Mouse (Mus musculus): ENCODE measurements around the gene Prok1. TPM values are rescaled to one million over a fixed set of nuclear protein-coding genes. Genes with fewer than 3 reads are reported as not detected.
A peak's percentile ranks its signal among the peaks of the same experiment; 100 is the strongest.

Prok1 gene
- polyA plus RNA-seq, 1 experiment from 2014 or later = 0.14 TPM

DNA sequence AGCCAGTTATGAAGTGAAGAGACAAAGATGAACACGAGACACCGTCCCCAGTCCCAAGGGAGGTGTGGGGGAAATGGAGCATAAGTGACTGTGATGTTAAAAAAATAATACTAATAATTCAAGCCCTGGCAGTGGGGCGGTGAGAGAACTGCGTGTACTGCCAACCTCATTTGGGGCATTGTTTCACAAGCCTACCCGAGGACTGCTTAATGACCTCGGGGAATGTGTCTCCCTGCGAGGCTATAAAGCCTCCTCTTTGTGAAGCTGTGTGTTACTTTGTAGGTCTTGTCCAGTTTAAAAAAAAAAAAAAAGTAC is 22.3 kb upstream of the Prok1 start:
- H3K27ac ChIP-seq (ENCODE audit: low read length) = no peak overlapping the region
- no peak overlapping the region for H3K9ac ChIP-seq (replicated peaks; ENCODE audit: low read length)
- H3K4me2 ChIP-seq (replicated peaks; ENCODE audit: low read depth, low read length) = no peak overlapping the region
- no peaks in the 10 kb centered on the region for H3K9me3 ChIP-seq (ENCODE audit: low read length)
- no peak overlapping the region for H3K4me3 ChIP-seq (ENCODE audit: low read length)
- H3K27me3 ChIP-seq (ENCODE audit: insufficient read depth, low read length) = no peaks in the 10 kb centered on the region
- no peak for ATAC-seq (ENCODE audit: low FRiP score, low TSS enrichment)
- H3K36me3 ChIP-seq (ENCODE audit: insufficient read depth, low read length) = no peaks in the 10 kb centered on the region
- H3K4me1 ChIP-seq (ENCODE audit: insufficient read depth, low read length) = no peaks in the 10 kb centered on the region
- 23% methylated on average over 7 of the region's 7 CpGs for WGBS

- no peaks in the 10 kb centered on the region for H3K36me3 ChIP-seq (ENCODE audit: insufficient read depth, low read length)
- H3K9me3 ChIP-seq (ENCODE audit: low read length) = no peaks in the 10 kb centered on the region
- ATAC-seq (ENCODE audit: low FRiP score, low TSS enrichment) = peak; percentile 59; the same call in 1 of the 2 replicates
- H3K9ac ChIP-seq (replicated peaks; ENCODE audit: low read length) = no peak overlapping the region
- no peak overlapping the region for H3K4me2 ChIP-seq (replicated peaks; ENCODE audit: low read depth, low read length)
- H3K4me1 ChIP-seq (ENCODE audit: insufficient read depth, low read length) = no peaks in the 10 kb centered on the region
- no peak overlapping the region for H3K4me3 ChIP-seq (ENCODE audit: low read length)
- no peak overlapping the region for H3K27ac ChIP-seq (ENCODE audit: low read length)
- WGBS = 33% methylated on average over 8 of the region's 8 CpGs
- no peaks in the 10 kb centered on the region for H3K27me3 ChIP-seq (ENCODE audit: insufficient read depth, low read length)
These were observed 21.7 kb upstream of the Prok1 start for GRCm38 (mm10) chr3:107260956-107261850.

- no peak overlapping the region for H3K9ac ChIP-seq (replicated peaks; ENCODE audit: low read length)
- WGBS = 61% methylated on average over 5 of the region's 5 CpGs
- no peak overlapping the region for H3K4me2 ChIP-seq (replicated peaks; ENCODE audit: low read depth, low read length)
- no peak overlapping the region for H3K27ac ChIP-seq (ENCODE audit: low read length)
- H3K36me3 ChIP-seq (ENCODE audit: insufficient read depth, low read length) = no peaks in the 10 kb centered on the region
- no peak for ATAC-seq (ENCODE audit: low FRiP score, low TSS enrichment)
- no peak overlapping the region for H3K4me3 ChIP-seq (ENCODE audit: low read length)
- H3K4me1 ChIP-seq (ENCODE audit: insufficient read depth, low read length) = no peaks in the 10 kb centered on the region
- no peaks in the 10 kb centered on the region for H3K9me3 ChIP-seq (ENCODE audit: low read length)
- H3K27me3 ChIP-seq (ENCODE audit: insufficient read depth, low read length) = no peaks in the 10 kb centered on the region
These were observed 18.4 kb upstream of the Prok1 start for GRCm38 (mm10) chr3:107257924-107258323.

DNA sequence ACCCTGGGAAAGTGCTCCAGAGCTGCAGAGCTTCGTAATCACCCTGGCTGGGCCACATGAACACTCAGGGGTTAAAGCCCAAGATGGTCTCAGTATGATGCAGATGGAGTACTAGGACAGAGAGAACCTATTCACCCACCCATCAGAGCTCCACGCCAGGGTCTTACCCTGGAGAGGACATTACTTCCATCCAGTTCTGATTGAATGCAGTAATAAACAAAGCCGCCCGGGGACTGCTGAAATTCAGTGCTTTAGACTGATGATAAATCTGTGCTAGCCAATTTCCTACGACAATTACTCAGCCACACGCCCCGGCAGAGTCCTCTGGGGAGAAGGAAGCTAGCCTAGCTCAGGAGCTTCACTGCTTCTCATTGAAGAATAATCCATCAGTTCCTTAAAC is 17.2 kb upstream of the Prok1 start:
- Histone ChIP-seq H3K4me2 (replicated peaks; ENCODE audit: low read depth, low read length) (no peak overlapping the region), H3K4me3 (ENCODE audit: low read length) (no peak overlapping the region), H3K27me3 (ENCODE audit: insufficient read depth, low read length) (no peaks in the 10 kb centered on the region), H3K27ac (ENCODE audit: low read length) (no peak overlapping the region), H3K4me1 (ENCODE audit: insufficient read depth, low read length) (no peaks in the 10 kb centered on the region), H3K9ac (replicated peaks; ENCODE audit: low read length) (no peak overlapping the region), H3K36me3 (ENCODE audit: insufficient read depth, low read length) (no peaks in the 10 kb centered on the region), H3K9me3 (ENCODE audit: low read length) (no peaks in the 10 kb centered on the region)
- no peak for ATAC-seq (ENCODE audit: low FRiP score, low TSS enrichment)
- WGBS = 43% methylated on average over 7 of the region's 7 CpGs

GRCm38 (mm10) chr3:107255992-107256391 is 16.5 kb upstream of the Prok1 start:
- WGBS = 80% methylated on average over 3 of the region's 3 CpGs
- no peak for ATAC-seq (ENCODE audit: low FRiP score, low TSS enrichment)

DNA sequence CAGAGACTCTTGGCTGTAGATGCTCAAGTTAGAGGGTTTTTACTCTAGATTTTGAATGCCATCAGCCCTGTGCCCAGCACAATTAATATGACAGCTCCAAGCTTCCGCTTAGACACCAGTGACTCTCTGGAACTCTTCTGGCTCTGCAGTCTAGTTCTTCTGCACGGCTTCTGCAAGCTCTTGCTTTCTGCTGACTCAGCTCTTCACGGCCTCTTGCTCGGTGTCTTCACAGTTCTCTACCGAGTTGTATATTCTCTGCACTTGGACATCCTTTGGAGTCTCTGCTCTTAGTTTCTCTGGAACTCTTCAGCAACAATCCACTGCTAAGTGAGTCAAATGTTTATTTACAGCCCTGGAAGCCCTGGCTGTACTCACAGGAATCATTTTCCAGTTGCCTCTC is 14.4 kb upstream of the Prok1 start:
- no peak for ATAC-seq (ENCODE audit: low FRiP score, low TSS enrichment)
- H3K9me3 ChIP-seq (ENCODE audit: low read length) = no peaks in the 10 kb centered on the region
- no peaks in the 10 kb centered on the region for H3K27me3 ChIP-seq (ENCODE audit: insufficient read depth, low read length)
- H3K36me3 ChIP-seq (ENCODE audit: insufficient read depth, low read length) = no peaks in the 10 kb centered on the region
- H3K9ac ChIP-seq (replicated peaks; ENCODE audit: low read length) = no peak overlapping the region
- H3K4me2 ChIP-seq (replicated peaks; ENCODE audit: low read depth, low read length) = no peak overlapping the region
- WGBS = 70% methylated on average over 5 of the region's 5 CpGs
- H3K4me1 ChIP-seq (ENCODE audit: insufficient read depth, low read length) = no peaks in the 10 kb centered on the region
- no peak overlapping the region for H3K4me3 ChIP-seq (ENCODE audit: low read length)
- no peak overlapping the region for H3K27ac ChIP-seq (ENCODE audit: low read length)

More at GRCm38 (mm10) chr3:107255992-107256391, 16.5 kb upstream of the Prok1 start:
- Histone ChIP-seq H3K4me2 (replicated peaks; ENCODE audit: low read depth, low read length) (no peak overlapping the region), H3K9me3 (ENCODE audit: low read length) (no peaks in the 10 kb centered on the region), H3K27ac (ENCODE audit: low read length) (no peak overlapping the region), H3K4me3 (ENCODE audit: low read length) (no peak overlapping the region), H3K27me3 (ENCODE audit: insufficient read depth, low read length) (no peaks in the 10 kb centered on the region), H3K4me1 (ENCODE audit: insufficient read depth, low read length) (no peaks in the 10 kb centered on the region), H3K9ac (replicated peaks; ENCODE audit: low read length) (no peak overlapping the region), H3K36me3 (ENCODE audit: insufficient read depth, low read length) (no peaks in the 10 kb centered on the region)

- Histone ChIP-seq H3K27me3 (ENCODE audit: insufficient read depth, low read length) (no peaks in the 10 kb centered on the region), H3K9me3 (ENCODE audit: low read length) (no peaks in the 10 kb centered on the region), H3K4me3 (ENCODE audit: low read length) (no peak overlapping the region), H3K27ac (ENCODE audit: low read length) (peak overlapping the region; percentile 57; the same call in 1 of the 2 replicates), H3K4me1 (ENCODE audit: insufficient read depth, low read length) (no peaks in the 10 kb centered on the region), H3K36me3 (ENCODE audit: insufficient read depth, low read length) (no peaks in the 10 kb centered on the region), H3K9ac (replicated peaks; ENCODE audit: low read length) (no peak overlapping the region), H3K4me2 (replicated peaks; ENCODE audit: low read depth, low read length) (no peak overlapping the region)
- 0 out of 2 replicates have a peak, but pooled peaks have one; percentile 49 for ATAC-seq (ENCODE audit: low FRiP score, low TSS enrichment)
- WGBS = 60% methylated on average over 4 of the region's 4 CpGs
These were observed 12.5 kb upstream of the Prok1 start for GRCm38 (mm10) chr3:107252035-107252434.

GRCm38 (mm10) chr3:107250320-107250719 is 10.8 kb upstream of the Prok1 start:
- Histone ChIP-seq H3K4me1 (ENCODE audit: insufficient read depth, low read length) (no peaks in the 10 kb centered on the region), H3K4me3 (ENCODE audit: low read length) (no peak overlapping the region), H3K27ac (ENCODE audit: low read length) (no peak overlapping the region), H3K36me3 (ENCODE audit: insufficient read depth, low read length) (no peaks in the 10 kb centered on the region), H3K4me2 (replicated peaks; ENCODE audit: low read depth, low read length) (no peak overlapping the region), H3K9ac (replicated peaks; ENCODE audit: low read length) (no peak overlapping the region), H3K9me3 (ENCODE audit: low read length) (no peaks in the 10 kb centered on the region), H3K27me3 (ENCODE audit: insufficient read depth, low read length) (no peaks in the 10 kb centered on the region)
- no peak for ATAC-seq (ENCODE audit: low FRiP score, low TSS enrichment)
- 30% methylated on average over 2 of the region's 2 CpGs for WGBS

DNA sequence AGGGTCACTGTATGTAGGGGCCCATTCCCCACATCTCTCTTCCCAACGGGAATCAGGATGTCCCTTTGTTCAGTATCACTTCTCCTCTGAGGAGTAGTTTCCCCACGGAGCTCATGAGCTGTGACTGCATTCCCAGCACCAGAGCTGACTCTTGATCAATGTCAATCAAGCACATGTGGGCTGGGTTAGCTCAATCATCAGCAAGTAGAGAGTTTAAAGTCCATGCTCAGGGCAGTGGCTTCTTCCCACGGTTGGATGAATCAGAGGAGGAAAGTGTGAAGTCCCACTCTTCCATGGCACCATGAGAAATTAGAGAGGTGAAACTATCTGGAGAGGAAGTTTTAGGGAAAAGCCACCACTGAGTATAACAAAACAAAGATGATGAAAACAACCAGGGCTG is 9.5 kb upstream of the Prok1 start:
- no peak for ATAC-seq (ENCODE audit: low FRiP score, low TSS enrichment)

DNA sequence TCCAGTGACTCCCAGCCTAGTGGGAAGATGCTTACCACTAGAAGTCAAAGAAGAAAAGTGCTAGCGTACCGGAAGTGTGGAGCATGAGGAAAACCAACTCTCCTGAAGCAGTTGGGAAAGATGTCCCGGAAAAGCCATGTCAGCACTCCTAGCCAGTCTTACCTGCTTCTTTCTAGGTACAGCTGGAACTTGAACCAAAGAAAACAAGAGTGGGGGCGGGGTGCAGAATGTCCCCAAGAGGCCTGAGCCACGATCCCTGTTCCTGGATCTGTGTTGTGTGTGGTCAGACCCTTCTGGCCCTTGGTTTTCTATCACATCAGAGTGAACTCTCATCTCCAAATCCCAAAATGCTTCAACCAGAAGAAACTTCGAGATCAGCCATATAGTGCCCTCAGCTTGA is 7.4 kb upstream of the Prok1 start:
- Histone ChIP-seq H3K4me3 (ENCODE audit: low read length) (no peak overlapping the region), H3K27me3 (ENCODE audit: insufficient read depth, low read length) (no peaks in the 10 kb centered on the region), H3K36me3 (ENCODE audit: insufficient read depth, low read length) (no peaks in the 10 kb centered on the region), H3K4me2 (replicated peaks; ENCODE audit: low read depth, low read length) (no peak overlapping the region), H3K27ac (ENCODE audit: low read length) (no peak overlapping the region), H3K4me1 (ENCODE audit: insufficient read depth, low read length) (no peaks in the 10 kb centered on the region), H3K9ac (replicated peaks; ENCODE audit: low read length) (no peak overlapping the region), H3K9me3 (ENCODE audit: low read length) (no peaks in the 10 kb centered on the region)
- ATAC-seq (ENCODE audit: low FRiP score, low TSS enrichment) = no peak
- 75% methylated on average over 6 of the region's 6 CpGs for WGBS

More for the DNA sequence above, 9.5 kb upstream of the Prok1 start:
- H3K27me3 ChIP-seq (ENCODE audit: insufficient read depth, low read length) = no peaks in the 10 kb centered on the region
- no peaks in the 10 kb centered on the region for H3K36me3 ChIP-seq (ENCODE audit: insufficient read depth, low read length)
- no peak overlapping the region for H3K4me2 ChIP-seq (replicated peaks; ENCODE audit: low read depth, low read length)
- H3K9me3 ChIP-seq (ENCODE audit: low read length) = no peaks in the 10 kb centered on the region
- no peak overlapping the region for H3K4me3 ChIP-seq (ENCODE audit: low read length)
- no peak overlapping the region for H3K27ac ChIP-seq (ENCODE audit: low read length)
- H3K9ac ChIP-seq (replicated peaks; ENCODE audit: low read length) = no peak overlapping the region
- 44% methylated on average over 3 of the region's 3 CpGs for WGBS
- H3K4me1 ChIP-seq (ENCODE audit: insufficient read depth, low read length) = no peaks in the 10 kb centered on the region

Data from kidney, embryonic 16.5 days (tissue).